Mouse (Mus musculus) CH12.LX (cell line): ENCODE data around the gene Krtap27-1.

Experiments used
- BHLHE40 ChIP-seq: IDR thresholded peaks from 2 replicates; pipeline ENCODE4 v1.6.1; 2011; ENCODE audit warnings: mild to moderate bottlenecking, low read depth, low read length, improper control_type of control experiment
- CTCF ChIP-seq, 2 experiments: IDR thresholded peaks in 1 of 2; conservative IDR thresholded peaks in 1 of 2; 2 replicates each; pipeline ENCODE4 v1.5.1; 2011 to 2012; ENCODE audit warnings: low read depth in 2 of 2, low read length in 2 of 2, improper control_type of control experiment in 1 of 2, inconsistent platforms in 1 of 2, mild to moderate bottlenecking in 1 of 2, moderate library complexity in 1 of 2
- ELF1 ChIP-seq: IDR thresholded peaks from 2 replicates; pipeline ENCODE4 v1.6.1; 2014; ENCODE audit warnings: low read depth, mild to moderate bottlenecking, inconsistent platforms, low read length, improper control_type of control experiment
- EP300 ChIP-seq: IDR thresholded peaks from 2 replicates; pipeline ENCODE4 v1.6.1; 2011; ENCODE audit warnings: low read length, improper control_type of control experiment
- IRF4 ChIP-seq: IDR thresholded peaks from 2 replicates; pipeline ENCODE4 v1.6.1; 2014; ENCODE audit warnings: low read depth, mild to moderate bottlenecking, inconsistent platforms, low read length, improper control_type of control experiment
- JUND ChIP-seq: conservative IDR thresholded peaks from 2 replicates; pipeline ENCODE4 v1.6.1; 2011; ENCODE audit warnings: low read depth, low read length, improper control_type of control experiment
- MAZ ChIP-seq: IDR thresholded peaks from 2 replicates; pipeline ENCODE4 v1.6.1; 2012; ENCODE audit warnings: low read depth, mild to moderate bottlenecking, inconsistent platforms, low read length, improper control_type of control experiment, moderate library complexity
- NELFE ChIP-seq: IDR thresholded peaks from 2 replicates; pipeline ENCODE4 v1.6.1; 2011; ENCODE audit warnings: low read depth, low read length, improper control_type of control experiment
- POLR2A ChIP-seq: IDR thresholded peaks from 2 replicates; pipeline ENCODE4 v1.6.1; 2011; ENCODE audit warnings: low read depth, mild to moderate bottlenecking, improper control_type of control experiment, low read length
- RCOR1 ChIP-seq: conservative IDR thresholded peaks from 2 replicates; pipeline ENCODE4 v1.6.1; 2012; ENCODE audit warnings: low read depth, mild to moderate bottlenecking, inconsistent platforms, low read length, improper control_type of control experiment
- ZC3H11A ChIP-seq: IDR thresholded peaks from 2 replicates; pipeline ENCODE4 v1.6.1; 2012; ENCODE audit warnings: low read depth, mild to moderate bottlenecking, inconsistent platforms, low read length, improper control_type of control experiment
- ZNF384 ChIP-seq: IDR thresholded peaks from 2 replicates; pipeline ENCODE4 v1.6.1; 2012; ENCODE audit warnings: low read depth, low read length, improper control_type of control experiment, inconsistent platforms

DNA sequence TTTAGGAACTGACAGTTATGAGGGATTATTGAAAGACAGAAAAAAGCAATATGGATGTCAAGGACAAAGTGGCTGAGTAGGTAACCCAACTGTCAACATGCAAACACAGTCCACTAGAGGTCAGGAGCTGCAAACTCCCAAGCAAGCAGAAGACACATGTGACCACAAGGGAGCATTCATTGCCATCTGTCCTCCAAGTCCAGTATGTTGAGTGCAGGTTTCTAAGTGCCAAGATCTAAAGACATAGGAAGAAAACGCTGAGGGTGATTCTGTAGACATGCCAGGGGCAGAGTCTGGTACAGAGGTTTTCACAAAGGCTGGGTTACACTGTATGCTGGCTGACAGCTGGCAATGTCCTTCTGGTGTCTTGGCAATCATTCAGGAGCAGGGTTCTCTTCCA is 14.0 kb downstream of the Krtap27-1 start:
- TF ChIP-seq EP300 (no peak), ZC3H11A (no peak), IRF4 (no peak), POLR2A (no peak), CTCF (conservative IDR thresholded peaks at IDR 0.05 in 1 of 2, IDR thresholded peaks at IDR 0.05 in 1 of 2; ENCODE audit: low read depth in 2 of 2, low read length in 2 of 2) (no peak; a peak in 1 of 4 replicates), NELFE (no peak), RCOR1 (no peak), JUND (no peak), ZNF384 (no peak), BHLHE40 (no peak), MAZ (no peak), ELF1 (no peak)
